Mouse (Mus musculus) right cerebral cortex, postnatal 14 days (tissue): ENCODE measurements around the gene Klc1.

ENCODE experiments used
- DNase-seq: peaks from one replicate; pipeline ENCODE4 v3.0.0; 2022

The Klc1 gene

DNA sequence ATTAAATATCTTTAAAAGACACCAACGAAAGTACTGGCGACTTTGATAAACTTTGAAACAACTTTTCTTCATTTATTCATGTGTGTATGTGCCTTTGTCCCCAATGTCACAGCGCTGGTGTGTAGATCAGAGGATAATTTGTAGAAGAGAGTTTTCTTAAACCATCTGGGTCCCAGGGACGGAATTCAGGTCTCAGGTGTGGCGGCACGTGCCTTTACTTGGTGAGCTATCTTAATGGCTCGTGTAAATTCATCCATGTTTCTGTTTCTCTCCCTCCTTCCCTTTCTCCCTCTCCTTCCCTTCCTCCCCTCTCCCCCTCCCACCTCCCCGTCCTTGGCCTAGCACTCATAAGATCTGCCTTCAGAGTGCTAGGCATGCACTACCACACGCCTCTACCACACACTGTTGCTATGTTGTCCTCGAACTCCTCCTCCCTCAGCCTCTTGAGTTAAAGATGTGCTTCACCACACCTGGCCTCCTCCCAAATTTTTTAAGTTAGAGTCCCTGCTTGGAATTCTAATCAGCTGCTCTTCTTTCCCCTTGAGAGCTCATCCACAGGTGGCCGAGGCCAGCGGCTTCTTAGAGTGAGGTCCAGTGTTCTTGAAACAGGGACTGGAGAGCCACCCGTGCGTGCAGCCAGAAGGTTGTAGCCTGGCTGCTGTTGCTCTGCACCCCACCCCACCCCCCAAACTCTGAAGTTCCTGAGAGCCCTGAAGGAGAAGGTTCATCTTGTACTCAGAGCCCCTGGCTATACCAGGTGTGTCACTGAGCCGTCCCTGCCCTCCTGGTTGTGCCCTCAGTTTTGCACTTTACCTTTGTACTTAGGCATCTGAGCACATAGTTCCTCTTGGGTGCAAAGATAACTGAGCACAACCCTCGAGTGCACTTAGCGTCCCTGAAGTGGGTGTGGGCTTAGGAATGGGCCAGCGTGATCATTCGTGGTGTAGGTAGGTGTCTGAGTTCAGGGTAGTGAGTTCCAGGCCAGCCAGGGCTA is 56.4 kb downstream of the Klc1 start:
- no peak for DNase-seq

- no peak for DNase-seq
These were observed 57.9 kb downstream of the Klc1 start for GRCm38 (mm10) chr12:111816528-111816927.

GRCm38 (mm10) chr12:111816967-111817366 is 58.3 kb downstream of the Klc1 start:
- DNase-seq: no peak

DNA sequence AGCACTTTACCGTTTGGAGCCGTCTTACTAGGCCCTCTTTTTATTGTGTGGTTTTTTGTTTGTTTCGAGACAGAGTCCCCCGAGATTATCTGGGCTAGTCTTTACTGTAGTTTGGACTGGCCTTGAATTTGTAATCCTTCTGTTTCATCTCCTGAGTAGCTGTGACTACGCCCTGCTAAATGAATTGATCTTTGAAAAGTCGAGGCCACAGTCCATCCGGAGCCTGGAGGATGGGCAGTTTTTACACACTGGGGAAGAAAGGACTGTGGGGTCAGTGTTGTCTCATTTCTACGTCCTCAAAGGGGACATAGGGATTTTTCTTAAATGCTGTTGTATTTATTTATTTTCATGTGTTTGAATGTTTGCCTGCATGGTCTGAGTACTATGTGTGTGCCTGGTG is 59.3 kb downstream of the Klc1 start:
- DNase-seq: no peak

DNA sequence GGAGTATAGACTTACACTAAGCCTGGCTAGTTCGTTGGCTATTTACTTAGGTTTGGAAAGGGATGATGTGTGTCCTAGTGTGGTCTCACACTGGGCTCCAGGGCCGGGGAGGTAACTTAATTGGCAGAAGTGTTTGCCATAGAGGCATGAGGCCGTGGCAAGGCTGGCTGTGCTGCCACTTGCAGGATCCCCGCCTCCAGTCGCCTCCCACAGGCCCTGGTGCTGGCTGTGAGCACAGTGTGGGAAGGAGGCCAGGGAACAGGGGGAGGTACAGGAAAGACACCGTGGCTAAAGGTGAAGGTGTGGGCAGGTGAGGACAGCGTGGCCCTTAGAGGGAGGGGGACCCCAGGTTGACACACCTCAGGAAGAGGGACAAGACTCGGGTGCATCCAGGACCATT is 61.3 kb downstream of the Klc1 start:
- no peak for DNase-seq

DNA sequence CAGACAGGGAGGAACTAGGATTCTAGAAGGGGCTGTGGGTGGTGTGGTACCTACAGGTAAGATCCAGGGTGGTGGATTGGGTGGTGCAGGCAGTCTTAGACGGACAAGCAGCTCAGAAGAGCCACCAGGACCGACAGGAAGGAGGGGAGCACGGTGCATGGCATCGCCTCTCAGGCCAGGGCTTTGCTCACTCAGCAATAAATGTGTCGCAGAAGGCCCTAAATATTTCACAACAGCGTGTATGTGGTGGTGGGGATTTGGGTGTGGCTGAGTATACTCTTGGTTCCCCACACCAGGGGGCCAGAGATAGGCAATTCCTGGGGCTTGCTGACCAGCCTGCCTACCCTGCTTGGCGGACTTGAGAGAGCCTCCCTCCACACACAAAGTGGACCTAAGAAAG is 62.1 kb downstream of the Klc1 start:
- no peak for DNase-seq

DNA sequence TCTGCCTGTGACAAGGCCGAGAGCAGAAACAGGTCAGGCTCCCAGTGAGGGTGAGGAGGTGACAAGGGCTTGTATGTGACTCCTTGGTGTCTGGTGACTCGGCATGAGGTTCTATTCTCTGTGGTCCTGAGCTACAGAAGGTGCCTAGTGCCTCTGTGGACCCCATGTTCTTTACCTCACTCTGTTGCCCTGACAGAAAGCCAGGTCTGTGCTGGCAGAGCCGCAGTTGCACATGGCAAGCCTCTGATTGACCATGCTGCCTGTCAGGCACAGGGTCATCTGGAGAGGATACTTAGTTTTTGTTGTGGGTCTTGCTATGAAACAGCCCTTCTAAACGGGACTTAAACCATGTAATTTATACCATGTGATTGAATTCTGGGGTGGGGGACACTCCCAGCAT is 63.3 kb downstream of the Klc1 start:
- DNase-seq: no peak

DNA sequence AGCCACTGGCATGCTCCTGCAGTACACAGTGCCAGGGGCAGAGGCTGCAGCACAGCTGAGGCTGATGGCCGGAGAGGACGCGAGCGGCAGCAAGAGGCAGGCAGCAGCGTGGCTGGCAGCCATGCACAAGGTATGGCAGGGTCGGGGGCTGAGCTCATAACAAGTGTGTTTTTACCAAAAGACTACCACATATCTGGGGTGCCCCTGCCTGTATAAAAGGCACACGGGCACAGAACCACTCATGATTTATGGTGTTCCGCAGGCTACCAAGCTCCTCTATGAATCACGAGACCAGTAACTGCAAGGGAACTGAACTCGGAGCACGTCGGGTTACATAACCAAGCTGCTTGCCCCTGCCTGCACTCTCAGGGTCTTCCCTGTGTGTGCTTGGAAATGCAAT is 68.9 kb downstream of the Klc1 start:
- DNase-seq: peak; percentile 11

GRCm38 (mm10) chr12:111829447-111829846 is 70.8 kb downstream of the Klc1 start:
- DNase-seq: no peak

DNA sequence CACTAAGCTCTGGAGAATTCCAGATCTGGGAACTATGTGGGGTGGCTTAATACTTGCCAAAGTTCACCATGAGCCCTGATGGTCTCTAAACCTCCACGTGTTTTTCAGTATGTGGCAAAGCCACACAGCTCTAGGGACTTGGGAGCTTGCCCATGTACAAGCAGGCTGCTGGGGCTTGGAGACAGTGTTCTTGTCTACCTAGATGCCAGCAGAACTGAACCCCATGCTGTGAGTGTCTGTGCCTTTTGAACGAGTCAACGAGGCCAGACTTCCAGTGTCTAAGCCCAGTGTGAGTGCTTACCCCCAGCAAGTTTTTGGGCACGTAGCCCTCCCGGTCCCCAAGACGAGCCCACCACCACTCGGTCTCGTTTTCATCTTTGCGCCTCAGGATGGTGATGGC is 71.3 kb downstream of the Klc1 start:
- no peak for DNase-seq

DNA sequence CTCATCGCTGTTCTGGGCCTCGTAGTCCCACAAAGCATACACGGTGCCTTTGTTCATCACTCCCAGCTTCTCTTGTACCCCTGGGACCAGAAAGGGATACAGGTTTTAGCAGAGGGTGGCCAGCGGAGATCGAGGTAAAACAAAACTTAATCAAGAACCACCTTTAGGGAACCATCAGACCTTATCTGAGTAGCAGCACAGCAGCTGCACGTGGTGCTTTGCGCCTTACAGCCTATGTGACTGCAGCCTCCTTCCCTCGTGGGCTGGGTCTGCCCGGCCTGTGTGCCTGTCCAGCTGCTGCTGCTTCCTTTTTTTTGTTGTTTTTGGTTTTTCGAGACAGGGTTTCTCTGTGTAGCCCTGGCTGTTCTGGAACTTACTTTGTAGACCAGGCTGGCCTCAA is 71.7 kb downstream of the Klc1 start:
- no peak for DNase-seq

- no peak for DNase-seq
These were observed 74.0 kb downstream of the Klc1 start for GRCm38 (mm10) chr12:111832643-111833042.

DNA sequence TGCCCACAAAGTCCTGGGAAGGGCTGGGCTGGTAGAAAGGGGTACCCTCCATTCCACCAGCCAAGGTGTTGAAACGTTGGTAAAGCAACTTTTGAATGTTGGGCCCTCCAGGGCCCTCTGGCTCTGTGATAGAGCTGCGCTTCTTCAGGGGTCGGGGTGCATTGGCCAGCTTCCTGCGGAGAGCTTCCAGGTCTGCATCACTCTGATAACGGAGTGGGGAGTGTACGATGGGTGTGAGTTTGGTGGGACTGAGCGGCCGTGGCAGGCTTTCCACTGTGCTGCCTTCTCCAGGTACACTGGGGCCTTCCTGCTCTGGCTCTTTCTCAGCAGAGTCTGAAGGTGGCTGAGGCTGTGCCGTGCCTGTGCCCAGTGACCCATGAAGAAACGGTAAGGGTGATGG is 74.8 kb downstream of the Klc1 start:
- DNase-seq: no peak

DNA sequence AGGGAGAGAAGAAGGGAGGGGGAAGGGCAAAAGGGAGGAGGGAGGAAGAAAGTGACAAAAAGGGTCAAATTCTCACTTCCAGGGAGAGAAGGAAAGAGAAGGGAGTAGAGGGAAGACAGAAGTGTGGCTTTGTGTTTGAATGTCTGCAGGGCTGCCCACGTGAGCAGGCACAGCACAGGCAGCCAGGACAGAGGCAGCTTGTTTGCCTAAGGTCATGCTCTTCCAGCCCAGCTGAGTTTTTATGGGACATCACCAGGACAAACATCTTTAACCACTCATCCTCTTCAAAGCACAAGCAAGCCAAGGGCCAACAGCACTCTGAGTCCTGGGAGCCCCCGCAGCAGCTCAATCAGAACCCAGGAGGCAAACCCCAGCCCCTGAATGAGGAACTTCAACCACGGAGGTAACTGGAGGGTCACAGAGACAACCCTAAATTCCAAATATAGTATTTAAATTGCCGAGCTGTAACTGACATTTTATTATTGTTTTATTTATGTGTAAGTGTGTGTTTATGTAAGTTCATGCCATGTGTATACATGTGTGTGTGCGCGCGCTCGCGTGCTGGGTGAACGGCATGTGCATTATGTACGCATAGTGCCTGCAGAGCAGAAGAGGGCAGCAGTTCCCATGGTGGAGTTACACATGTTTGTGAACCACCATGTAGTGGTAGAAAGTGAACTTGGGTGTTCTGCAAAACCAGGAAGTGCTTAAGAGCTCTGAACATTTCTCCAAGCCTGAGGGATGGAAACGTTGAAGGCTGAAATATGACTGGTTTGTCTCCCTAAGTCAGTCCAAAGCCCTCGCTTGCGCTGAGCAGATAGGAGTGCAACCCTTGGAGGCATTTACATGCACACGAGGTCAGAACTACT is 84.2 kb downstream of the Klc1 start:
- no peak for DNase-seq

- DNase-seq: no peak
These were observed 84.8 kb downstream of the Klc1 start for GRCm38 (mm10) chr12:111843470-111843869.

- DNase-seq: no peak
These were observed 87.3 kb downstream of the Klc1 start for GRCm38 (mm10) chr12:111845953-111846352.

DNA sequence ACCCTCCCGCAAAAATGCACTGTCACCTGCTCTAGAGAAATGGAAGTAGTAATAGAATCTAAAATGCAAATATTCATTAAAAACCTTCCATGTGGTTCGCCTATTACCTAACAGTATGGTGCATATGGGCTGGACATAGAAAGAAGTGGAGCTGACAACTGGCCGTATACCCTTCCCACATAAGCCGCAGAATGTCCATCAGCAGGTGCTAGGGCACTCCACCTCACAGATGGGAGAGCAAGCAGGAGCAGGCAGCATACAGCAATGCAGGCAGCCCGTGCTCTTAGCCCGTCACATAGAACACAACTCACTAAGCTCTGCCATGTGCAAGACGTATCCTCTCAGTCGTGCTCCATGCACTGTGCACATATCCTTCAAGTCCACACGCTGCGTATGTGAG is 88.2 kb downstream of the Klc1 start:
- no peak for DNase-seq

DNA sequence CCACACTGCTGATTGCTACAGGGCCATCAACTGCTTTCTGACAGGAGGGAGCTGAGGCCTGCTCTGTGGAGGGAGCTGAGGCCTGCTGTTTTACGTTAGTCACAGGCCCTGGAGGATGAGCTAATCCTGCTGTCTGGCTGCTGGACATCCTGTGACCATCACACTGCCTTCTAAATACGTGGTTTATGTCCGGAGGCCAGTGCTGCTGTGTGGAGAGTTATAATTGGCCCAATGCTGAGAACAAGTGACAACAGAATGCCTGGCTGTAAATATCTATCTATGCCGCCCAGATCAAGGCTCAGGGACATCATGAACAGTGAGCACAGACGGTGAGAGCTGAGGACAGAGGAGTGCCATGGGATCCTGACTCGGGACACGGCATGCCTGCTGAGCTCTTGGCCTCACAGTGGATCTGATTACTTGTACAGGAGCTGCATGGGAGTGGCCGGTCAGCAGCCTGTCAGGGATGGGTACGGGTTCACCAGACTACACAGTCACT is 89.7 kb downstream of the Klc1 start:
- DNase-seq: no peak

- no peak for DNase-seq
These were observed 92.6 kb downstream of the Klc1 start for GRCm38 (mm10) chr12:111851235-111851634.

DNA sequence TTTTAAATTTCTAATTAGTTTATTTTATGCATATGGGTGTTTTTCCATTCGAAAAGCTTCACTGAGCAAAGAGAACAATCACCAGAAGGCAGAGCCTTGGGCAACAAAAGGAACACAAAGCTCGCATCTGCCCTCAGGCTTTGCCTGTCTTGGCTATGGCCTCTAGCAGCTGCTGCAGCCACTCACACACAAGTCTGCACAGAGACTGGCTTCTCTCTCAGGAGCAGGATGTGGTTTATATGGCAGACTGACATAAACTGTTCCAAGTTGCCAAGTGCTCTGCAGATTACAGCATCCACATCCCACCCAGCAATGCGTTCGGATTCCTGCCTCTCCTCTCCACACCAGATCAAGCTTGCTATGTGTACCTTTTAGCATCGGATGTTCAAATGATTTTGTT is 93.1 kb downstream of the Klc1 start:
- DNase-seq: no peak

GRCm38 (mm10) chr12:111853011-111853436 is 94.4 kb downstream of the Klc1 start:
- DNase-seq: no peak

- no peak for DNase-seq
These were observed 94.9 kb downstream of the Klc1 start for GRCm38 (mm10) chr12:111853546-111853945.

DNA sequence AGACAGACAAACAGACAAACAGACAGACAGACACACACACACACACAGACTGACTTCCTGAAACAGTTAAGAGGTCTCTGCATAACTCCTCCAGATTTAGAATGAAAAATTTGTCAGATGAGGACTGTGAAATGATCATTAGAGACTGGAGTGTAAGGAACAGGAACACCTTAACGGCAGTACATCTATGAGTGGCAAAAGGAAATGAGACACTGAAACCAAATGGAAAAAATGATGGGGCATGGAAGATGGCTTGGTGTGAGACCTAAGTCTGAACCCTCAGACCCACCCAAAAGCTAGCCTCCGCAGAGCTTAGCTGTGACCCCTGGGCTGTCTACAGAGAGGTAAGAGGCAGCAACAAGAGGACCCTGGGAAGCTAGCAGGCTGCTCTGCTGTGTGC is 96.8 kb downstream of the Klc1 start:
- DNase-seq: no peak
